In the genomic region with DNA sequence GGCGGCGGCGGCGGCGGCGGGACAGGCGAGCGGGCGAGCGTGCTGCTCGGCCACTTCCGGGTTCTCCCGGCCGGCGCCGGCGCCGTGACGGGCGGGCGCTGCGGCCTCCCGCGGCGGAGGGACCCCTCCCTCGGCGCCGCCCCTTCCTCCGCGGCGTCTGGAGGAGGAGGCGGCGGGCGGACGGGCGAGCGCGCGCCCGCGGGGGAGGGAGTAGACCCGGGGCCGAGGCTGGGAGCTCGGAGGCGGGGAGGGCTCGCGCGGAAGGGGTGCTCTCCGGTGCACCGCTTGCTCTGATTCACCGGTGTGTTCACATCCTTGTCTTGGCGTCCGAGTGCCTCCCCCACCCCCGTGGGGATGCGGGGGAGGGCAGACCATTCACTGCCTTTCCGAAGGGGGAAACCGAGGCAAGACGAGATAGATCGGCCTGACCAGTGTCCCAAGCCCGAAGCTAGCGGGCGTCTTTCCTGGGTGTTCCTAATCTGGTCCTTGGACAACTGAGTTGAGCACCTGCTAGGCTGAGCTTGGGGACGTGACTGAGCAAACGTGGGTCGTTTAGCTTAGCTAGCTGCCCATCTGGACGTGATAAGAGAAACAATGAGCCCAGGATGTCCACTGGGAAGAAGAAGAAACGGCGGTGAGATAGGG, we compare ENCODE assay signal across 8 mouse cellular contexts. TPM values are rescaled to one million over a fixed set of nuclear protein-coding genes. Genes with fewer than 3 reads are reported as not detected.
A peak's percentile ranks its signal among the peaks of the same experiment; 100 is the strongest.
DNase-seq lines count a peak whose midpoint lies in the region; ATAC-seq lines count a peak whose summit lies in the region.

A gene (minus strand): TSS at position 121 of the 645 bp plus-strand sequence.

- peak; percentile 91 for ATAC-seq in forebrain, embryonic 12.5 days (ENCODE audit: low FRiP score)
- peak; percentile 96 for ATAC-seq in lung, embryonic 16.5 days (ENCODE audit: low read depth)

- H3K9ac ChIP-seq in forebrain, embryonic 12.5 days: peak within 1 kb of the TSS; percentile 96
- peak within 1 kb of the TSS; percentile 87 for H3K9ac ChIP-seq in lung, embryonic 16.5 days (ENCODE audit: low read length)

- peak within 1 kb of the TSS; percentile 95 for H3K4me3 ChIP-seq in forebrain, embryonic 12.5 days (replicated peaks)
- peak within 1 kb of the TSS; percentile 91 for H3K4me3 ChIP-seq in lung, embryonic 16.5 days (ENCODE audit: low read length)

- peak within 1 kb of the TSS; percentile 90 for H3K27ac ChIP-seq in forebrain, embryonic 12.5 days
- peak within 1 kb of the TSS; percentile 36; the same call in 1 of the 2 replicates for H3K27ac ChIP-seq in lung, embryonic 16.5 days (ENCODE audit: low read length)

- intact Hi-C loops in heart, postnatal 14 days (cut with DNase I): loop anchor here (2.0 to 5.0 kb wide), 3 partner anchors 63 to 111 kb away; no protein-coding TSS in a partner anchor

- under 1% methylated on average over 59 of the region's 68 CpGs for WGBS in forebrain, embryonic 12.5 days
- under 1% methylated on average over 54 of the region's 68 CpGs for WGBS in lung, embryonic 16.5 days

- peaks cover 23% of the 10 kb centered on the region for H3K4me1 ChIP-seq in forebrain, embryonic 12.5 days
- peaks cover 14% of the 10 kb centered on the region for H3K4me1 ChIP-seq in lung, embryonic 16.5 days (replicated peaks; ENCODE audit: control insufficient read depth, insufficient read depth, low read length)

- H3K4me2 ChIP-seq in forebrain, embryonic 12.5 days: peak within 1 kb of the TSS; percentile 77
- peak within 1 kb of the TSS; percentile 74 for H3K4me2 ChIP-seq in lung, embryonic 16.5 days (ENCODE audit: low read depth, low read length)

- H3K27me3 ChIP-seq in forebrain, embryonic 12.5 days: no peaks in the 10 kb centered on the region
- H3K27me3 ChIP-seq in lung, embryonic 16.5 days (ENCODE audit: control insufficient read depth, insufficient read depth, low read depth, low read length): no peaks in the 10 kb centered on the region

- DNase-seq in CD8-positive naive resting alpha-beta T cell, adult 2 months (ENCODE audit: low read depth in 2 of 2, low spot score in 2 of 2): peak; percentile 35 to 37
- peak; percentile 59 for DNase-seq in brain, embryonic 18.5 days (ENCODE audit: low read depth, low spot score)
- DNase-seq in heart, postnatal 14 days: peak; percentile 80 to 89
- peak; percentile 63 to 82 for DNase-seq in layer of hippocampus, adult 18-20 months (ENCODE audit: low spot score in 2 of 2)
- DNase-seq in ovary, postnatal 10 days (ENCODE audit: low spot score): peak; percentile 38
- peak; percentile 57 to 60 for DNase-seq in thymus, postnatal 10 days (ENCODE audit: low spot score in 2 of 2)

- H3K9me3 ChIP-seq in forebrain, embryonic 12.5 days: no peaks in the 10 kb centered on the region
- no peaks in the 10 kb centered on the region for H3K9me3 ChIP-seq in lung, embryonic 16.5 days (ENCODE audit: control insufficient read depth, low read length)

- no peaks in the 10 kb centered on the region for H3K36me3 ChIP-seq in forebrain, embryonic 12.5 days (replicated peaks)
- no peaks in the 10 kb centered on the region for H3K36me3 ChIP-seq in lung, embryonic 16.5 days (ENCODE audit: control insufficient read depth, insufficient read depth, low read length)

RNA-seq across cellular contexts. Expression of the gene that starts here (rescaled TPM):
- polyA plus RNA-seq in forebrain, embryonic 12.5 days (2016; fragmentation: Nextera tagmentation; extraction: Ambion mirVana): 22.1 and 28.9 TPM in 2 replicates
- total RNA-seq in heart, postnatal 14 days (2021): 10 to 100 TPM; 13.5 to 14.0 TPM
- 100 to 1,000 TPM; 324 to 340 TPM for total RNA-seq in layer of hippocampus, adult 18-20 months (2021)
- polyA plus RNA-seq in lung, embryonic 16.5 days (2015; fragmentation: Nextera tagmentation; extraction: Ambion mirVana): 3.9 and 4.2 TPM in 2 replicates

Comparison
In these comparisons a context has a peak if more than half of its experiments do, and no peak if none do; other contexts are left out.
1. Peak in every context shown above with its lines: DNase-seq, ATAC-seq, H3K4me3 ChIP-seq and H3K27ac ChIP-seq.
2. RNA of the gene that starts here (total RNA-seq): 324 to 340 TPM in layer of hippocampus, adult 18-20 months; 13.5 to 14.0 TPM in heart, postnatal 14 days; every median in the first group is over 10 times any median in the second.